Mouse (Mus musculus): ENCODE measurements around the gene Zfp940.
A peak's percentile ranks its signal among the peaks of the same experiment; 100 is the strongest.

Zfp940 gene

GRCm38 (mm10) chr7:29785023-29785422, 68.4 kb downstream of the Zfp940 start:
- H3K9me3 ChIP-seq (ENCODE audit: low read length): peaks cover 8% of the 10 kb centered on the region; the same call in 1 of the 2 replicates
- H3K27me3 ChIP-seq (ENCODE audit: insufficient read depth, low read length): no peaks in the 10 kb centered on the region
- no peak for TF ChIP-seq NANOG (IDR thresholded peaks at IDR 0.05; ENCODE audit: borderline replicate concordance, low read length)
- no peak for TF ChIP-seq POU5F1 (IDR thresholded peaks at IDR 0.05; ENCODE audit: borderline replicate concordance, low read length)
- no peak for TF ChIP-seq CTCF (conservative IDR thresholded peaks at IDR 0.05; ENCODE audit: low read length)
- H3K4me1 ChIP-seq (replicated peaks; ENCODE audit: low read depth, low read length): peaks cover 28% of the 10 kb centered on the region
- H3K36me3 ChIP-seq (ENCODE audit: insufficient read depth, low read length): peaks cover 23% of the 10 kb centered on the region
- no peak overlapping the region; the same call in 1 of the 2 replicates for H3K4me3 ChIP-seq (replicated peaks; ENCODE audit: low read length)

- peak within 1 kb of the TSS; percentile 88 for H3K4me3 ChIP-seq (replicated peaks; ENCODE audit: low read length)
- peaks cover 25% of the 10 kb centered on the region for H3K4me1 ChIP-seq (replicated peaks; ENCODE audit: low read depth, low read length)
- TF ChIP-seq CTCF (conservative IDR thresholded peaks at IDR 0.05; ENCODE audit: low read length): no peak
- no peak for TF ChIP-seq NANOG (IDR thresholded peaks at IDR 0.05; ENCODE audit: borderline replicate concordance, low read length)
- no peak for TF ChIP-seq POU5F1 (IDR thresholded peaks at IDR 0.05; ENCODE audit: borderline replicate concordance, low read length)
- no peaks in the 10 kb centered on the region for H3K27me3 ChIP-seq (ENCODE audit: insufficient read depth, low read length)
- H3K36me3 ChIP-seq (ENCODE audit: insufficient read depth, low read length): peaks cover 21% of the 10 kb centered on the region
- H3K9me3 ChIP-seq (ENCODE audit: low read length): peaks cover 8% of the 10 kb centered on the region; the same call in 1 of the 2 replicates
These were observed 69.5 kb downstream of the Zfp940 start, which contains the start of gene Zfp30 for GRCm38 (mm10) chr7:29783871-29784551. TSS of gene Zfp30 (plus strand) at chr7:29783998.
